Mouse (Mus musculus) lung, postnatal 10 days (tissue): ENCODE data around the gene Trib2.

Experiments
- DNase-seq: peaks from one replicate; pipeline ENCODE4 v3.0.0; 2021

The Trib2 gene

DNA sequence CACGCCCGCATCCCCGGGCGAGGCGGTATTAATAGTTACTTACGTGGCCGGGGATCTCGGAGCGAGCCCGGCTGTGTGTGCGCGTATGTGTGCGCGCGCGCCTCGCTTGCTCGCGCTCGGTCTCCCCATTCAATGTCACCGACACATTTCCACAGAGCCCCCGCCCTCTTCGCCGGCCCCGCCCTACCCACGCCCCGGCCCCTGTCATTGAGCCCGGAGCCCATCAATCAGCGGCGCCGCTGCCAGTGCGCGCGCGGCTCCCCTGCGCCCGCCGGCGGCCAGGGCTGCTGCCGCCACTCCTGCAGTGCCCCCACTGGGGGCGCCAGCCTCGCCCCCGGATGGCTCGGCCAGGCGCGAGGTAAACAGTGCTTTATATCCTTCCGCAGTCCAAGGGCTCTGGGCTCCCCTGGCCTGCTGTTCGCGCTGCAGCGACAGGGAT, at the start of gene Trib2:
Gene Trib2, minus strand, starts transcription at position 183 of the 439 bp plus-strand sequence.
- peak; percentile 94 for DNase-seq

DNA sequence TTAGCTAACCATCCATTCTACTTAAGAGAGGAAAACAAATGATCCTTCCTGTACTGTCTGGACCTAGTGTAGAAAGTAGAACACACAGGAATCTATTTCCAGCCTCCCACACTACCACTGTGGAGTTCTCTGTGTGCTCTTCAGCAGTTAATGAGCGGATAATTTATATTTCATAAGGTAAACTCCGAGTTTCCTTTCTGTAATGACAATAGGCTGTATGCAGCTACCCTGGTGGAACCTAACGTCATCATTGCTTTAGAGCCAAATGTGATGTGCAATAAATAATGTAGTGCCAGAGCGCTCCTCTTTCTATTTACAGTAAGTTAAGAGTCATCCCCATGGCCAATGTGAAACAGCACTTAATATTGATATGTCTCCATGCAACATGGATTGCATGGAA, 41.3 kb upstream of the Trib2 start:
- peak; percentile 7 for DNase-seq

DNA sequence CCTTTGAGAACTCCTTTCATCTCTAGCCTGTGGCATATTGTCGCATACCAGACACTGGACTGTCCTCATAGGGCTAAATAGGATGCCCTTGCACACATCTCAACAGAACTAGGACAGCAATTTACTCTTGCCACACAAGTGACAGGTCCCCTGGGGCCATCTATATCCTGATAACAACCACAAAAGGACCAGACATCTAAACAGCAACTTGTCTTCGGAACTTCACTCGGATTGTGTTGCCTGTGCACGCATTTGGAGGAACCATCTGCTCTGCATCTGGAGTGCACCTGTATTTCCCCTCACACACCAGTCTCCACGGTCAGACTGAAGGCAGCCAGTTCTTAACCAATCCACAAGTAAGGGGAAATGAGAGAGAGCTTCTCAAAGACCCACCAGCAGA, 39.2 kb upstream of the Trib2 start:
- no peak for DNase-seq

DNA sequence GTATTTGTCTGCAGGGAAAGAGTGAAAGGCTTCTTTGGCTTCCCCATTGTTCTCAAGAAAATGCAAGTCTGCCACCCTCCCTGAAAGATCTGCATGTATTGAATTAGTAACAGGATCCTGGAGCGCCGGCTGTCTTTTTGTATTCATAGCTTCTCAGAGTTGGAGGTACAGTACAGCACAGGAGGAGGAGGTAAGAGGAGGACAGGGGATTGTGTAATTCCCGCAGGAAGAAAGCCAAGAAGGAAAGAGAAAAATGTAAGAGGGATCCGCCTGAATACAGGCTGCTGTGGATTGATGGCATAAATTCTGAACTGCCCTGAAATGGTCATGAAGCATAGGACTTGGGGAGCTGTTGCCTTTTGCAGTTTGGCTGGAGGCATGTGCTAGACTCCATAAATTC, 36.1 kb upstream of the Trib2 start:
- peak; percentile 32 for DNase-seq

DNA sequence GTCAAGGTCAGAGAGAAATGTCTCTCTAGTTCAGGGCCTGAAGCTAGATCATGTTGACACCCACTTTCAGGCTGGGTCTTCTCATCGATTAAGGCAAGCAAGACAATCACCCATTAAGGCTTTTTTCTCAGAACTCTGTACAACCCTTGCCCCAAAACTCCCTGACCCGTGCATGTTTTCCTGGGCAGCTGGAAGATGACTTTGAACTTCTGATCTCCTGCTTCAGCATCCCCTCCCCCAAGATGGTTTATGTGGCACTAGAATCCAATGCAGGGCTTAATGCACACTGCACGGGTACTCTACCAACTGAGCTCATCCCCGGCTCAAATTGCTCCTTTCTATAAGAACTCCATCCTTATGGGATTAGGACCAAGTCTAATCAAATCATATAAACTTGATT, 35.3 kb upstream of the Trib2 start:
- DNase-seq: no peak

DNA sequence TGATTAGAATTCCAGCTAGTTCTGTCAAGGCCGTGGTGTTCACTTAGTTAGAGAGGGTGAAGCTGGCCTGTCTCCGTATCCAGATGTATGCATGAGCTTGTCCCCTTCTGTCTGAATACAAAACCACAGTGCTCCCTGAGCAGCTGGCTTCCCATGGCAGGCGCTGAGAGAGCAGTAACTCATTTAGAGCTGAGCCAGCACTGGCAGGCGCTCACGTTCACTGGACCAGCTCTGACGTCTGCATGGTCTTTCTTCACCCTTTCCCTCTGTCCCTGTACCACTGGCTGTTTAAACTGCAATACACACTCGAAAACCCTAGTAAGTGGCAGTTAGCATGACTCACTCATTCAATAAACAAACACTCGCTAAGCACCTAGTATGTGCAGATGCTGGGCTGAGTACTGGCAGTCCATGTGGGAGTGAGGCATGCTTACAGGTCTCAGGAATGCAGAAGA, 33.7 kb upstream of the Trib2 start:
- peak; percentile 73 for DNase-seq

DNA sequence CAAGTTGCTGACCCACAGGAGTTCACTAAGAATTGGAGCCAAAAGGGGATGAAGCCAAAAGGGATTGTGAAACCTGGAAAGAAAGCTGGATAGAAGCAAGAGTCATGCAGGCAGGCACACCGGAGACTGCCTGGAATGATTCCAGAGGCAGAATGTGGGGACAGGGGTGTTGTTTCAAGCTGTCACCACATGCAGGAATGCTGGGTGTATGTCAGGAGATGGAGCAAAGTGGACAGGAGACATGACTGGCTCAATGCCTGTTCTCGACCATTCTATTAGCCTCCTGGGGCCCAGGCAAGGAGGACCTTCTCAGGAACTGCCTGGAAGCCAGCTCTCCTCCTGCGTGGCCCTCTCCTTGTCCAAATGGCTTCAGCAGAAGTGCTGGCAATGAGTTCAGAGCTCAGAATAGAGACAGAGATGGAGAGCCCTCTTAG, 33.2 kb upstream of the Trib2 start:
- peak; percentile 54 for DNase-seq

GRCm38 (mm10) chr12:15848391-15848790, 31.7 kb upstream of the Trib2 start:
- DNase-seq: no peak

DNA sequence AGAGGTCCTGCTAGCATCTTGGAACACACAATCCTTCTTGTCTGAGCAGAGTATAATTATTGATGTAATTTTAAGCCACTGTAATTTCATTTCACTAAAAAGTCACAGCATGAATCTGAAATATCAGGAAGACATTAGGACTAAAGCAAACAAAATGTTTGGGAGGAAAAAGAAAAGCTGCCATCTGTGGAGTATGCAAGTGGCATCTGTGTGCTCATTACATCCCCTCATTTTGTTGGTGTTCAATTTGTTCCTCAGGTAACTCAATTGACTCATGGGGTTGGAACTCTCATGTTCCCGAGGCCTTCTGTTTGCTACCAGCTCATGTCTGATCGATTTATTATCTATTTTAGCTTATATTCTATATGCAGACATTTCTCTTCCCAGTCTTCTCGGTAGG, 28.0 kb upstream of the Trib2 start:
- no peak for DNase-seq

- DNase-seq: no peak
Measured at GRCm38 (mm10) chr12:15840864-15841557, 24.3 kb upstream of the Trib2 start.

DNA sequence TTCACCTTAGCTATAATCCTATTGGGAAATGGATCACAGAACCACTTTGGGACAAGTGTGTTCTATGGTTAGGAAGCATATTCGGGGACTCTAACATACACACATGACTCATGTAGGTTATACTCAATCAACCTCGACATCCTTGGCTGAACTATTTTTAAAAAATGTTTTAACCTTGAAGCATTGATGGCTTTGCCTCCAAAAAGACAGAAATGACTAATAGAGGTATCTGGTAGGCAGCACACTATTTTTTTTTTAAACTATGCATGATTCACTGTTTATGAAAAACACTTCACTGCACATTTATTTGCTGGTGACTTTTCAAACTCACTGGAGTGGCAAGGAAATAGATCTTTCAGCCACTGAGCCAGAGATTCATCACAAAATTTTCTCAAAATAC, 21.5 kb upstream of the Trib2 start:
- DNase-seq: no peak

DNA sequence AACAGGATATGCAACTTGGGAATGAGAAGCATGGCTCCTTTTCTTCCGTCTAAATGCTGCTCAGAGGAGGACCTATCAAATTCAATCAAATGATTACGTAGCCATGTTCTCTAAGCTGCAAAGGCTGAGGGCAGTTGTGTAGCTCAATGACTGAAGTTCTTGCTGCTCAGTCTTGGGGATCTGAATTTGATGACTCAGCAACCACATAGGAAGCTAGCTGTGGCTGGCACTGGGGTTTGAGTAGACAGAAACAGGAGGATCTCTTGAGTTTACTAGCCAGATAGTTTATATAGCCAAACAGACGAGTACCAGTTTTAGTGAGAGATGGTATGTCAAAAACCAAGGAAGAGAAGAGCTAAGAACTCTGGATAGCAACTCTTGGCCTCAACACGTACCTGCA, 20.8 kb upstream of the Trib2 start:
- no peak for DNase-seq

DNA sequence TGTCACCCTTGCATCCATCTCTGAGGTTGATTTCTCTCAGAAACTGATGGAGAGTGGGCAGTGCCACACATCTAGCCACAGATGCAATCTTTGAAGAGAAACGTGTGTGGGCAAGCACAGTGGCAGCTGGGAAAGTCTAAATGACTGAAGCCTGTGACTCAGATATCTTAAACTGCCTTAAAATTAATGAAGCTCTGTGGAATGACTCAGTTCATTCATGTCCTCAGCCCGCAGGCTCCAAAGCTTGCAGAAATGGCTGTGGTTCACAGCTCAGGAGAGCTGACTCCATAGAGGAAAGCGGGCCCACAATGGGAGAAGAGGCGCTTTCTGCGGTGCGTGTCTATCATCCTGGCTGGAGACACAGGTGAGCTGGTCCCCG, 15.9 kb upstream of the Trib2 start:
- no peak for DNase-seq

DNA sequence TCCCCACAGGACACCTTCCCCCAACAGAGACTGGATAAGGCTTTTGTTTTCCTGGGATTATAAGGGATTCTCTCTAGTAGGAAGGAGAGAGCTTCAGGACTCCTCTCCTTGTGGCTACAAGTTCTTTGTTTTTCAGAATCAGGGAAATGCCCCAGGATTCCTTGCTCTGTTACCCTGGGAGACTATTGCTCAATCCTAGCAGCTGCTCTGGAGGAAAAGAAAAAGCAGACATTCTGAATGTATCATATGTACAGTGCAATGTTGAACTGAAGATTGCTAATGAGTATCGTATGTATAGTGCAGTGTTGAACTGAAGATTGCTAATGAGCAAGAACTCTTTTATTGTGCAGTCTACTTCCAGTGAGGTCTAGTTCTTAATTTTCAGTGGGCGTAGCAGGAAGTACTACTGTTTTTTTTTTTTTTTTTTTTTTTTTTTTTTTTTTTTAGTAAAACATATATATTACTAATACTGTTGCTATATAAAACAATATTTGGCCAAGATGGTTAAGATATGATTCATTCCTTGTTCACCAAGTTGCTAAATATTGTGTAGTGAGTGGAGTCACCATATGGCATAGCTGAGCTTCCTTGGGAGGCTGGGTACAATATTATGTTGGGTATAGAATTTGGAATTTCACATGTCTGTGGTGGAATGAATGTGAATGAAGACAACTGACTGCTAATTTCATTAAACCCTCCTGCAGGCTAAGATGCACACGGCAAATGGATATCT, 15.4 kb upstream of the Trib2 start:
- no peak for DNase-seq

DNA sequence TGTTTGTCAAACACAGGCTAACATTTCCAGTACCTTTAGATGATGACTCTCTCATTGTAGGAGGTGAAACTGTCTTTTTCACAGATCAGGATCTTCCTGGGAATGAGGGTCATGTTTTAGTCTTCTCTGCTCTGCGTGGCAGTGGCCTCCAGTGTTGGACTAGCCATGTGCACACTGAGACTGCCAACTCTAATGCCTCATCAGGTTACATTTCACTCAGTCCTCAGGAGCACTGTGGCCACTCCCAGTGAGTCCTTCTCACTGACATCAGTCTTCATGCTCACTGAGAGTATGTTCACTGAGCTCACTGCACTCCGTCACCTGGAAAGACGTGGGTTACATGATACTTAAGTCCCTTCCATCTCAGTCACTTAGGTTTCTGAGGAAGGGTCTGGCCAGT, 14.0 kb upstream of the Trib2 start:
- DNase-seq: no peak

- DNase-seq: no peak
Measured at GRCm38 (mm10) chr12:15828815-15829398, 12.2 kb upstream of the Trib2 start.

DNA sequence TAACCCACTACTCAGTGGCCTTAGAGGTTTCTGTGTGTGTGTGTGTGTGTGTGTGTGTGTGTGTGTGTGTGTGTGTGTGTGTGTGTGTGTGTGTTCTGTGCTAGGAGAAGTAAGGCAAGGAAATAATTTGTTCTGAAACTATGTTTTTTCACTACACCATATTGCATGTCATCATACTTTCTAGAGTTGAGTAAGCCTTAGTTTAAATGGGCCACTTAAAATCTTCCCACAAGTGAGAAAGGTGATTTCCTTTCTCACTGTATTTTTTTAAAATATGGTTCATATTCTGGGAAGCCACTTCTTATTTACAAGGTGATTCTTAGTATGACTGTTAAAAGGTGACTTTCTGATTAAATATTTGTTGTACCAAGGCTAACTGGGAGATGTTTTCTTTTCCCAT, 4.3 kb upstream of the Trib2 start:
- no peak for DNase-seq

DNA sequence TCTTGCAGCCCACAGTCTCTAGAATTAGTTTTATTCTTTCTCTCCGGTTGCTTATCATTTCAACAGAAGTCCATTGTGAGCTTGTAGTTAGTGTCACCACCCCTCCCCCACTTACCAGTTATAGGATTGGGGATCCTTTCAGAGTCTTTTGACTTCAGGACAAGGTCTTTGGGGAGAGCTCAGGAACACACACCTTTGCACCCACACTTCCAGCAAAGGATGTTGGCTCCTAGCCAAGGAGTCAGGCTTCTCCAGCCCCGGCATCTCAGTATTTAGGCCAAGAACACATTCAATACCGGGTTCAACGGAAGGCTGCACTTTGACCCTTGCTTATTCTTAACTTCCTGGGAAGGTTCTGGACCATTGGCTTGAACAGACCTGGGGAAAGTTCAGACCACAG, 643 bp upstream of the Trib2 start:
- DNase-seq: peak; percentile 35

DNA sequence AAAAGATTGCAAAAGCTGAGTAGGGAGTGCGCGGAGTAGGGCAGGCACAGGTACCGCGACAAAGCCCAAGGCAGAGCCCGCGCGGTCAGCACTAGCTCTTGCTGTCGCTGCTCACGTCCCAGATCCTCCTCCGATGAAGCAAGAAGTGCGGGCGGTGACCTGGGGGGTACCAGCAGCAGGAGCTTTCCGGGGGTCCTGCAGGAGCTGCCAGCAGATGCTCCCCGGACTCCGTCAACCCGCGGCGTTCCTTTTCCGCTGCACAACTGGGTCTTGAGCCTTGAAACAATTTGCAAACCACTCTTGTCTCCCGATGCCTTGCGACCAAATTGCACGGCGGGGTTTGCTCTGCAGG, 492 bp downstream of the Trib2 start:
- no peak for DNase-seq

DNA sequence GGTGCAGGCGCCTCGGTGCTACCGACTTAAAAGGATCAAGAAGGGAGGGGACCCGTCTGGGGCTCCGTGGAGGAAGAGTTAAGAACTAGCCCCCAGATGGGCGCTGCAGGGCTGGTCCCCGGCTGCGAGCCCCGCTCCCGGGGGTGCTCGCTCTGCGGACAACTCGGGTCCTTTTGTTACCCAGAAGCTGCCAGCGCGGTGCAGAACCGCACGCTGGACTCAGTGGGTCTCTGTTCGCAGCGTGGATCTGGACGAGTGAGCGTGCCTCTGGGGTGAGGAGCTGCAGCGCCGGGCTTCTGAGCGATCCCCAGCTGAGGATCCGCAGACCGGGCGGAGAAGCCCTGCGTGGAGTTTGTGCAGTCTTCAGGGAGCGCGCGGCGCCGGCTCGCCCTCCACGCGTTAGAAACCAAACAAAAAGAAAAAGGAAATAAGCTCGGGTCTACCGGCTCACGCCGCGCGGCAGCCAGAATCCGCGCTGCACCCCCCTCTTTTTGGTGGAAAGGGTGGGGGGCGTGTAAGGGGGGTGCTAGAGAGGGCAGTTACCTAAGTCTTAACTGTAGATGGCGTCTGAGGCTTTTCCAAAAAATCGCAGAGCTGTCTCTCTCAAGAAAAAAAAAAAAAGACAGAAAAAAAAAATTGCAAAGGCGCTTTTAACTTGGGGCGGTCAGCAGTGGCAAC, 1.0 kb downstream of the Trib2 start:
- DNase-seq: peak; percentile 84

DNA sequence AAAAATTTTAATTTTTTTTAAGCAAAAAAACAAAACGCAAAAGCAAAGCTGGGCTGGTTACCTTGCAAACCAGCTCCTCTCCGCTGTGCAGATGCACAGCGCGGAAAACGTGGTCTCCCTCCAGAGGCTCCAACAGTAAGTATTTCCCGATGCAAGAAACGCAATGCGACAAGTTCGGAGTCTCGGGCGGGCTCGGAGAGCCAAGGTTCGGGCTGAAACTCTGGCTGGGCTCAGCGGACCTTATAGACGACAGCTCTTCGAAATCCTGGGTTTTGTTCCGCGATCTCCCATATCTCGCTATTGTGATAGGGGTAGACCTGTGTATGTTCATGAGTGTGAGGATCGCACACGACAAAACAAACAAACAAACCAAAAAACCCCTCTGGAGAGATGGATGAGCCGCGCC, 1.5 kb downstream of the Trib2 start:
- peak; percentile 50 for DNase-seq

DNA sequence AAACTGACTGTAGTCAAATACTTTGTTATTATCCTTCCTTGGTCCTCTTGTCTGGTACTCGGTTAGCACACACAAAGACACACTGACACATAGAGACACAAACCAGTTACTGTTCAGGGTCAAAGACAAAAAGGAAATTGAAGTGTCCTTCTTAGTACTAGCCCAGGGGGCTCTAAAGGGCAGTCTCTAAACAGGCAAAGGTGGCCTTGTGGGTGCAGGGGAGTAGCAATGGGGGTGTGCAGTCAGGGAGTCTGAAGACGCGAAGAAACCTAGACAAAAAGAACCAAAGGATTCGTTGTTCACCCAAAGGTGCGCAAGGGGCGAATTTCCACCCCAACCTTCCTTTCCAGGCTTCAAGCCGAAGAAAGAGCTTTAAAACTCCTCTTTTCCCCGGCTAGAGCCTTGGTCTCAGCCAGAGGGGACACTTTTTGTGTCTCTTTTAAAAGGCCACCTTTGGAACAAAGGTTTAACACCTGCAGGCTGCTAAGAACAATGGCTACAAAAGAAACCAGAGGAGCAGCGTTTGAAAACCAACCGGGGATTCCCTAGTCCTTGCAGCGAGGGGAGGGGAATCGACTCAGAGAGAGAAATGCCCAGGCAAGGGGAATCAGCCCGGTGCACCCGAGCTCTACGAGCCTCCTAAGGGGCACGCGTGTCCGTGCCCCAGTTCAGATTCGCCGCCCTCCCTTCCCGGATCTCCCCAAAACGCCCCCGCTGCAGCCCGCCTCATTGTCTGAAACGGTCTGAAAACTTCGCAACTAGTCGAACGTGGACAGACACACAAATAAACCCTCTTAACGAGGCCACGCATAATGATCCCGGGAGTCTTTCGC, 2.3 kb downstream of the Trib2 start:
- DNase-seq: peak; percentile 54

- no peak for DNase-seq
Measured at GRCm38 (mm10) chr12:15813819-15814165, 2.9 kb downstream of the Trib2 start.
